Mouse (Mus musculus) C2C12 (cell line): ENCODE results near the gene Cpd. TPM values are rescaled to one million over a fixed set of nuclear protein-coding genes. Genes with fewer than 3 reads are reported as not detected.
A peak's percentile ranks its signal among the peaks of the same experiment; 100 is the strongest.

Experiments used
- H3K27me3 ChIP-seq: one replicate; pipeline ENCODE4 v1.6.1; 2011; ENCODE audit not compliant: control insufficient read depth, insufficient read depth, insufficient read length
- H3K36me3 ChIP-seq: one replicate; pipeline ENCODE4 v1.6.1; 2011; ENCODE audit not compliant: control insufficient read depth, insufficient read depth
- H3K4me3 ChIP-seq: one replicate; pipeline ENCODE4 v1.5.1; 2011; ENCODE audit warnings: mild to moderate bottlenecking, control low read depth; ENCODE audit not compliant: poor library complexity, insufficient read depth, severe bottlenecking
- H3K79me2 ChIP-seq: one replicate; pipeline ENCODE4 v1.6.1; 2011; ENCODE audit not compliant: control insufficient read depth, insufficient read depth
- H3K79me3 ChIP-seq: one replicate; pipeline ENCODE4 v1.6.1; 2011; ENCODE audit warnings: low read depth, control low read depth
- H3ac ChIP-seq: one replicate; pipeline ENCODE3; 2011; ENCODE audit warnings: low read depth; ENCODE audit not compliant: control insufficient read depth, insufficient read length
- CEBPB ChIP-seq: IDR thresholded peaks from one replicate; pipeline ENCODE4 v1.6.1; 2011; ENCODE audit warnings: low read depth, mild to moderate bottlenecking, control low read depth, moderate library complexity
- CTCF ChIP-seq: IDR thresholded peaks from one replicate; pipeline ENCODE4 v1.5.1; 2011; ENCODE audit not compliant: control insufficient read depth, insufficient read depth, insufficient read length
- FOSL1 ChIP-seq: IDR thresholded peaks from one replicate; pipeline ENCODE4 v1.8.0; 2011; ENCODE audit warnings: mild to moderate bottlenecking, low read length; ENCODE audit not compliant: poor library complexity, insufficient read depth, severe bottlenecking
- MAX ChIP-seq: IDR thresholded peaks from one replicate; pipeline ENCODE4 v1.6.1; 2011; ENCODE audit warnings: mild to moderate bottlenecking, control low read depth
- MYOD1 ChIP-seq: IDR thresholded peaks from one replicate; pipeline ENCODE4 v1.6.1; 2011; ENCODE audit warnings: low read depth; ENCODE audit not compliant: control insufficient read depth, insufficient read length
- MYOG ChIP-seq: IDR thresholded peaks from one replicate; pipeline ENCODE4 v1.6.1; 2011; ENCODE audit not compliant: control insufficient read depth, insufficient read length; ENCODE audit errors: extremely low read depth
- USF1 ChIP-seq: IDR thresholded peaks from one replicate; pipeline ENCODE4 v1.6.1; 2011; ENCODE audit warnings: low read depth, mild to moderate bottlenecking, control low read depth, moderate library complexity
- polyA plus RNA-seq: library from polyadenylated mRNA; unstranded; fragments of >200 nt; fragmentation: generic; extraction: Trizol; gene quantifications from one replicate; pipeline ENCODE4 v1.2.1, GENCODE M21; 2012; ENCODE audit warnings: missing spikeins

Cpd gene
- polyA plus RNA-seq, 1 experiment: 11.6 TPM

GRCm38 (mm10) chr11:76872556-76873234 is 25.9 kb upstream of the Cpd start:
- TF ChIP-seq MAX (no peak), MYOG (no peak), MYOD1 (no peak), CTCF (no peak), CEBPB (no peak), USF1 (no peak), FOSL1 (no peak)
- Histone ChIP-seq H3K79me2 (no peaks in the 10 kb centered on the region), H3K36me3 (no peaks in the 10 kb centered on the region), H3K27me3 (no peaks in the 10 kb centered on the region), H3K4me3 (no peak overlapping the region), H3K79me3 (no peaks in the 10 kb centered on the region), H3ac (no peak overlapping the region)

GRCm38 (mm10) chr11:76861185-76861584 is 14.4 kb upstream of the Cpd start:
- Histone ChIP-seq H3K79me2 (no peaks in the 10 kb centered on the region), H3K79me3 (no peaks in the 10 kb centered on the region), H3ac (no peak overlapping the region), H3K36me3 (no peaks in the 10 kb centered on the region), H3K27me3 (no peaks in the 10 kb centered on the region), H3K4me3 (no peak overlapping the region)
- TF ChIP-seq MYOD1 (no peak), MYOG (no peak), MAX (no peak), USF1 (no peak), CEBPB (no peak), CTCF (no peak)

- Histone ChIP-seq H3ac (no peak overlapping the region), H3K27me3 (no peaks in the 10 kb centered on the region), H3K79me3 (no peaks in the 10 kb centered on the region), H3K4me3 (no peak overlapping the region), H3K36me3 (no peaks in the 10 kb centered on the region), H3K79me2 (no peaks in the 10 kb centered on the region)
- TF ChIP-seq CEBPB (no peak), MAX (no peak), USF1 (no peak), MYOD1 (no peak), MYOG (no peak)
These were observed 12.4 kb upstream of the Cpd start for GRCm38 (mm10) chr11:76859261-76859660.

GRCm38 (mm10) chr11:76858781-76859180 is 12.0 kb upstream of the Cpd start:
- Histone ChIP-seq H3K36me3 (no peaks in the 10 kb centered on the region), H3K79me3 (no peaks in the 10 kb centered on the region), H3ac (no peak overlapping the region), H3K4me3 (no peak overlapping the region), H3K79me2 (no peaks in the 10 kb centered on the region), H3K27me3 (no peaks in the 10 kb centered on the region)
- TF ChIP-seq MAX: no peak
- TF ChIP-seq FOSL1: no peak
- TF ChIP-seq USF1: no peak

GRCm38 (mm10) chr11:76857111-76857510 is 10.3 kb upstream of the Cpd start:
- Histone ChIP-seq H3K4me3 (no peak overlapping the region), H3K79me2 (no peaks in the 10 kb centered on the region), H3K79me3 (no peaks in the 10 kb centered on the region), H3ac (no peak overlapping the region), H3K36me3 (no peaks in the 10 kb centered on the region), H3K27me3 (no peaks in the 10 kb centered on the region)
- TF ChIP-seq MYOD1 (peak; percentile 84), FOSL1 (no peak), MAX (no peak), CTCF (no peak), USF1 (no peak)

GRCm38 (mm10) chr11:76856601-76857000 is 9.8 kb upstream of the Cpd start:
- Histone ChIP-seq H3K27me3 (no peaks in the 10 kb centered on the region), H3K79me2 (no peaks in the 10 kb centered on the region), H3K79me3 (no peaks in the 10 kb centered on the region), H3K36me3 (no peaks in the 10 kb centered on the region), H3ac (no peak overlapping the region), H3K4me3 (no peak overlapping the region)
- TF ChIP-seq MYOD1 (no peak), MAX (no peak), CTCF (no peak), USF1 (no peak), CEBPB (no peak), MYOG (no peak), FOSL1 (no peak)
